Mouse (Mus musculus): Measurements from ENCODE around the gene Unc5cl.
"Not testable (repeated sequence)": the region's sequence is repeated elsewhere in the genome, so short reads cannot be mapped to it uniquely, and the experiment has no call there.

Gene Unc5cl

GRCm38 (mm10) chr17:48467395-48468231, 12.9 kb downstream of the Unc5cl start:
- DNase-seq (ENCODE audit: low spot score in 2 of 2) = peak; percentile 71 to 89

- DNase-seq (ENCODE audit: low spot score in 2 of 2) = not testable (repeated sequence)
These were observed 19.6 kb downstream of the Unc5cl start for GRCm38 (mm10) chr17:48474282-48474681.

DNA sequence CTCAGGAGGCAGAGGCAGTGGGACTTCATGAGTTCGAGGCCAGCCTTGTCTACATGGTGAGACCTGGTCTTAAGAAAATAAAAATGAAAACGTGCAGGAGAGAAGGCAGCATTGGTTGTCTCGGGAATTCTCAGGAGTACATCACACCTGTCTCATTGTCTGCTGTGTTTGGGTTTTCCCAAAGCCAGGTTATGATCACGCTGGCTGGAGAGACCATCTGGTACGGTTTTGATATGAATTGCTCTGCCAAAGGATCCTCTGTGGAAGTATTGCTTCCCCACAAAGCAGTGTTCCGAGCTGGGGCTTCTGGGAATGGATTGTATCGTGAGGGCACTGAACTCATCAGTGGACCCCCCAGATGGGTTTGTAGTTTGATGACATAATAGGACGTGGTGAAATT, 20.7 kb downstream of the Unc5cl start:
- no peak for DNase-seq (ENCODE audit: low spot score in 2 of 2)

DNA sequence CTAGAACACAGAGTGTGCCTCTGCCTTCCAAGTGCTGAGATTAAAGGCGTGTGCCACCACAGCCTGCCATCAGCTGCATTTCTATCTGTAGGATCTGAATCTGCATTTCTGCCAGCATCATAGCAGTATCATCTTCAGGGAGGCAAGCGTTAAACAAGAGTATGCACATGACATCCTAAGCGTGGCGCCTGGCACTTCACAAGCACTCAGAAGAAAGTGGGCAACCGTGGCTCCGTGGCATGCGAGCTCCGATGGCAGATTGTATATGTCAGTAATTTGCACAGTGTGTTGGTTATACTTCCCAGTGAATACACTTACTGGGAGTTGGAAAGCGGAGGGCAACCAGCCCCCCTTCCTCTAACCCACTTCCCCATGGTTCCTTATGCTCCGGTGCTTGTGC, 25.3 kb downstream of the Unc5cl start:
- no peak for DNase-seq (ENCODE audit: low spot score in 2 of 2)

DNA sequence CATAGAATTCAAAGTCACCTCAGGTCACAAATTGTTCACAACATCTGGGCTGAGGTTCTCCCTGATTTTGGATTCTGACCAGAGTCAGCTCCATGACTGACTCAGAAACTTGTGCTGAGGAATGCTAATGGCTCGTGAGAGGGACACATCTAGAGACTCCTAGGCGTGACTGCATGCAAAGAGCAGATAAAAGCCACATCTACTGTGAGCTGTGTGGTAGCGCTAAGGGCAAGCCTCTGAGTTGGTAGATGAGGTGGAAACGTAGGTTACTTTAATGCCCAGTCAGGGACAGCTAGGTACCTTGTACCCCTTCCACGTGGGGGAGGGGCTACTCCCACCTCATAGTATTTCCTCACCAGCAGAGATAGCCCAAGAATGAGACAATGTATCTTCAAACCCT, 29.1 kb downstream of the Unc5cl start:
- no peak for DNase-seq (ENCODE audit: low spot score in 2 of 2)

- no peak for DNase-seq (ENCODE audit: low spot score in 2 of 2)
These were observed 29.5 kb downstream of the Unc5cl start for GRCm38 (mm10) chr17:48484191-48484590.

- DNase-seq (ENCODE audit: low spot score in 2 of 2) = no peak
These were observed 34.8 kb downstream of the Unc5cl start for GRCm38 (mm10) chr17:48489466-48489865.

GRCm38 (mm10) chr17:48492621-48493020, 37.9 kb downstream of the Unc5cl start:
- DNase-seq (ENCODE audit: low spot score in 2 of 2) = no peak

- DNase-seq (ENCODE audit: low spot score in 2 of 2) = no peak
These were observed 38.9 kb downstream of the Unc5cl start for GRCm38 (mm10) chr17:48493582-48493981.

GRCm38 (mm10) chr17:48493986-48494385, 39.3 kb downstream of the Unc5cl start:
- DNase-seq (ENCODE audit: low spot score in 2 of 2) = no peak

- no peak for DNase-seq (ENCODE audit: low spot score in 2 of 2)
These were observed 43.3 kb downstream of the Unc5cl start for GRCm38 (mm10) chr17:48497986-48498385.

- DNase-seq (ENCODE audit: low spot score in 2 of 2) = no peak
These were observed 46.2 kb downstream of the Unc5cl start for GRCm38 (mm10) chr17:48500846-48501445.

- no peak for DNase-seq (ENCODE audit: low spot score in 2 of 2)
These were observed 50.3 kb downstream of the Unc5cl start for GRCm38 (mm10) chr17:48505006-48505405.

DNA sequence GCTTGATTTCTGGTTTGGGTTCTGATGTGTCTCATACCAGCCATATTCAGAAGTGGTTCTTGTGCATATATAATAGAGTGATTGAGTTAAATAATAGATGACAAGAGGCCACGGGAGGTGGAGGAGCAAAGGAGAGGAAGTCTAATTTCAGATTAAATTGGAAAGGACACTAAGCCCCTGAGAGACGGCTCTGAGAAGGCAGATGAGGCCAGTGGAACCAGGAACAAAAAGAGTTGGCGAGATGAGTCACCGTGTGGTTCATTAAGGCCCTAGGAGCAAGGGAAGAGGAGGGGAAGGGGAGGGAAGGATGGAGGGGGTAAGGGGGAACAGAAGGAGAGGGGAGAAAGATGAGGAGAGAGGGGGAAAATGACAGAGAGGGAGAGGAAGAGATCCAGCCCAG, 52.3 kb downstream of the Unc5cl start:
- no peak for DNase-seq (ENCODE audit: low spot score in 2 of 2)

DNA sequence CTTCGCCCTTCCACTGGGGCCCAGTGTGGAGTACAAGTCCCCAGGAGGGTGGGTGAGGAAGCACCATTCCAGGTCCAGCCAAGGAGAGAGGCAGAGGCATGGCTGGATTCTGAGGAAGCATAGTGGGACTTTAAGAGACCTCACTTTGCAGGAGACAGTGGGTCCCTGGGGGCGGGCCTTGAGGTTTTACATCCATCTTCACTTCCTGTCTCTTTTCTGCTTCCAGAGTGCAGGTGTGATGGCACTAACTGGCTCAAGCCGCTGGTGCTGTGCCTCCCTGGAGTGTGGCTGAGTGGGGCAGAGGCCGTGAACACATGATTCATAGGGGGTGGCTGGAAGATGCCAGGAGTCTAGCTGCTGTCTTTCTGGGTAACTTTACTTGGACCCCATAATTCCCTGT, 54.9 kb downstream of the Unc5cl start:
- no peak for DNase-seq (ENCODE audit: low spot score in 2 of 2)

DNA sequence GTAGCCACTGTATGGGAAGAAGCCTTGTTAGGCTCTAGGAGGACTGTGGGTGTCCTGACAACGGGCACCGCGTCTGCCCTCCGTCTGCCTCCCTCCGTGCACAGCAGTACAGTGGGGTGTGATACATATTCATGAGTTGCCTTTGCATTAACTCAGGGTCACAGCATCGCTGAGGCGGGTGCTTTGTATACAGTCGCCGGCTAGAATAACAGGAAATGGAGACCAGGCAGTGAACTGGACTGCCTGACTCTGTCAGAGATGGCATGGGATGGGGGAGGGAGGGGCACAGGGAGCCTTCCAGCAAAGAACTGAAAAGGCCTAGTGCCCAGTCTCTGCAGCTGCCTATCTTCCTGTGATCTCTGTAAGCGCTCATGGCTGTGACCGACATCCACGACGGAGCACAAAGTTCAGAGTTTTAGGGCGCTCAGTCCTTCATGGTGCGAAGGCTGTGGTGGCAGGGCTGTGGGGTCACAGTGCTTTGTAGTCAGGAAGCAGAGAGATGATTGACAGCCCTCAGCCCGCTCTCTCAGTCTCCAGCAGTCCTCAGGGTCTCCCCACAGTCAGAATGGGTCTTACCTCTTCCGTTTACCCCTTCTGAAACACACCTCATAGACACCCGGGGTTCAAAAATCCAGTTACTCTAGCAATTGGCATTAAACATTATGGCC, 58.0 kb downstream of the Unc5cl start:
- no peak for DNase-seq (ENCODE audit: low spot score in 2 of 2)

DNA sequence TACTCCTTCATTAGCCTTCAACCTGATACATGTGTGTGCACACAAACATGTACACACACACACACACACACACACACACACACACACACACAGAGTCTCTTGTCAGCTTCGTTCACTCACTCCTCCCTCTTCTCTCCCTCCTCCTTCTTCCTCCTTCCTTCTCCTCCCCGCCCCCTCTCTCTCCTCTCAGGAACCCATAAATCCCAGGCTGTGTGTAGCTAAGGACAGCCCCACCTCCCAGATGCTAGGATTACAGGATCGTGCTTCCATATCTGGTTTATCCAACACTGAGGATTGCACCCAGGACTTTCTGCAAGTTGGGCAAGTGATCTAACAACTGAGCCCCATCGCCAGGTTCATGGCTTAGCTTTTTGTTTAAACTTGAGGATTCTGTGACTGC, 59.9 kb downstream of the Unc5cl start:
- no peak for DNase-seq (ENCODE audit: low spot score in 2 of 2)

- no peak for DNase-seq (ENCODE audit: low spot score in 2 of 2)
These were observed 64.3 kb downstream of the Unc5cl start for GRCm38 (mm10) chr17:48519046-48519445.

DNA sequence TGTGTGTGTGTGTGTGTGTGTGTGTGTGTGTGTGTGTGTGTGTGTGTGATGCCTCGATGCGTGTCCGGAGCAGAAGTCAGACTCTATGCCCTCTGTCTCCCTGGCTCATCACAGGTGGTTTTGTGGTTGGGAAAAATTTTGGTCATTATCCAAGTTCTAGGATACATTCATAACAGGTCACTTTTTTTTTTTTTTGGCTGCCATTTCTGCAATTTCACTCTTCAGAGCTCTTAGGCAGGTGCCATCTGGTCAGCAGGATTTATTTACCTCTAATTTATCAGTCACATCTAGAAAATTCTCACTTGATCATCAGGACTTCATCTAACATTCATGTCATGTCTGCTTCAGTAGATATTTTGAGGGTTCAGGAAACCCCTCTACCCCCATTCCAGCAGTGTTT, 65.7 kb downstream of the Unc5cl start:
- DNase-seq (ENCODE audit: low spot score in 2 of 2) = no peak

DNA sequence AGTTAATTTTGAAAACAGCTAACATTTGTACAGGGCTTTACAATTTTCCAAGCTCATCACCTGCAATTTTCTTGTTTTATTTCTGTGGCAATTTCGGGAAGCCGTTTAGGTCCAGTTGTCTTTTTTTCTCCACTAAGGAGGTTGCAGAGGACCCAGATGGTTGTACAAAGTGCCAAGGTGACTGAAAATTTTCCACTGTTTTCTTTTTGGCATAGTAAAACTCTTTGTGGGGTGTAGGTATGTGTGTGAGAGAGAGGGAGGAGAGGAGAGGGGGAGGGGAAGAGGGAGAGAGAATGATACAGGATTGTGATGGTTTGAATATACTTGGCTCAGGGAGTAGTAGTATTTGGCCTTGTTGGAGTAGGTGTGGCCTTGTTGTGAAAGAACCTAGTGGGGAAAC, 68.4 kb downstream of the Unc5cl start:
- DNase-seq (ENCODE audit: low spot score in 2 of 2) = no peak

GRCm38 (mm10) chr17:48533844-48534705, 79.4 kb downstream of the Unc5cl start:
- no peak for DNase-seq (ENCODE audit: low spot score in 2 of 2)

GRCm38 (mm10) chr17:48538328-48538727, 83.6 kb downstream of the Unc5cl start:
- DNase-seq (ENCODE audit: low spot score in 2 of 2) = no peak

Measured in urinary bladder, postnatal 4 days (tissue).